Mouse (Mus musculus): ENCODE measurements around the gene Hspa12a.

Hspa12a gene

DNA sequence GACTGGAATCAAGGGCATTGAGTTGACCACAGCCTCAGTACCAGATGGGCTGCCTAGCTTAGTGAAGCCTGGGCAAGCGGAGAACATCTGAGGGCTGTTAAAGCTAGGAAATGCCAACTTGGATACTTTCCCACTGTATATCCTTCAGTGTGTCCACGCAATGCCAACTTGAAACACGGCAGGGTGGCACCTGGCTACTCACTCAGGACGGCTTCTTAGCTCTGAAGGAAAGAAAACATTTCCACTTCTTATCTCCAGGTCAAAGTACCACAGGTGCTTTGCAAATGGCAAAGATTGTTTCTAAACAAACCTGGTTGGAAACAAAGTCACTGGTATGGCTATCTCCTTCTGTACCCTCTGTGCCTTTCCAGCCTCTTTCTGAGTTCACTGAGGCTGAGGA lies 184.6 kb downstream of the Hspa12a start:
- no peak for DNase-seq (ENCODE audit: low read depth, low spot score)

DNA sequence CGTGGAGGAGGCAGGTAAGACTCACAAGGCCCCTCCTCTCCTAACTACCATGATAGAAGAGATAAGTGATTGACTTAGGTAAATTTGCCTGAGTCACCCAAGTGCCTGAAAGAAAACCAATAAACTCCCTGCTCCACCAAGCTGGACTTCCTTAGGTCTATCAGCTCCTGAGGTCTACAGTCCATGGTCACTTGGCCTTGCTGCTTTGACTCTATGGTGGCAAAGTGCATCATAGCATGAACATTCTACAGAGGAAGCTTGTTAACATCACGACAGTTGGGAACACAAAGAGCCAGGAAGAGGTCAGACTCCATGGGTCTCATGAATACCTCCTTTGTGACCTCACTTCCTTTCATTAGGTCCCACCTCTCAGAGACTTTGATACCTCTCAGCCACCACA lies 191.9 kb downstream of the Hspa12a start:
- DNase-seq (ENCODE audit: low read depth, low spot score), result no peak

DNA sequence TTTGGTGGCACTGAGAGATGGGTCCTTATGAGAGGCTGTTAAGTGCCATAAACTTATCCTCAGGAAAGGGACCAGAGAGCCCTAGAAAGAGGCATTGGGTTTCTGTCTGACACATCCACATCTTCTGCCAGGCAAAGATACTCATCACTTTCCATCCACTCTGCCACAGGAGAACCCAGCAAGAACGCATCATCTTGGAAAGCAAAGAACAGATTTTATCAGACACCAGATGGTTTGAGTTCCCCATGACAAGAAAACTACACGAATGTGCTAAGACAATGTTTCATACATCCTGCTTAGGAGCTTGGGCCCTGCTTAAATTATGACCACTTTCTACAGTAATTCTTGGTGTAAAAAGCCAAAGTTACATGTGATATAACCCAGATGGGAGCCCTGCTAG lies 192.6 kb downstream of the Hspa12a start:
- no peak for DNase-seq (ENCODE audit: low read depth, low spot score)

DNA sequence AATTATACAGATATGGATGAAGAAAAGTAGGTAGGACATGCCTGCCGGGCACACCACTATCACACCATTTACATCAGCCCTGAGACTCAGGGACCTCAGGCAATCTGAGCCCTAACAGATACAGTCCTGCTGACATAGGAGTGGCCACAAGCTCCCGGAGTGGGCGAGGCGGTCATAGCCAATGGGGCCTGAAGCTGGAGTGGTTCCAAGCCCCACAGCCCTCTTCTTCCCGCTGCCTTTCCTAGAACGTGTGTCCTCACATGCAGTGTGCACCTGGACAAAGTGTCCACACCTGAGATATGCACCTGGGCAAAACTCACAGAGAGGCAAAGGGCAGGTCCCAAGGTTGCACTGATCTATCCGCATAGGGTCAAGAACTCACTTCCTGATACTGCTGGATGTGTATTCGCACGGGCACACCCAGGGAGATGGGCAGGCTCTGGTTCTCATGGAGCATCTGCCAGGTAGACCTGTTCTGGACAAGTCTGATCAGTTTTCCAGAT lies 195.9 kb downstream of the Hspa12a start:
- no peak for DNase-seq (ENCODE audit: low read depth, low spot score)

Measured in skeletal muscle tissue, adult 2 months (tissue).